Mouse (Mus musculus): ENCODE measurements around the gene Anp32e. TPM values are rescaled to one million over a fixed set of nuclear protein-coding genes. Genes with fewer than 3 reads are reported as not detected.
"Not testable (repeated sequence)": the region's sequence is repeated elsewhere in the genome, so short reads cannot be mapped to it uniquely, and the experiment has no call there.

Anp32e gene
- polyA plus RNA-seq, 1 experiment from 2014 or later: 150 TPM

GRCm38 (mm10) chr3:95894317-95895160, 34.5 kb upstream of the Anp32e start:
- Histone ChIP-seq H3K9ac (peak overlapping the region; percentile 91), H3K36me3 (peaks cover 7% of the 10 kb centered on the region; the same call in 1 of the 2 replicates), H3K27me3 (no peaks in the 10 kb centered on the region), H3K4me1 (replicated peaks) (peaks cover 33% of the 10 kb centered on the region), H3K4me2 (peak overlapping the region; percentile 90), H3K27ac (replicated peaks) (peak overlapping the region; percentile 80), H3K4me3 (peak overlapping the region; percentile 76), H3K9me3 (no peaks in the 10 kb centered on the region)
- ATAC-seq (ENCODE audit: low read depth): peak; percentile 1; the same call in 1 of the 2 replicates
- WGBS: 14% methylated on average over 16 of the region's 16 CpGs

- H3K27me3 ChIP-seq; ATAC-seq (ENCODE audit: low read depth); H3K27ac ChIP-seq (replicated peaks); H3K36me3 ChIP-seq; H3K4me3 ChIP-seq; H3K9me3 ChIP-seq: not testable (repeated sequence)
- Histone ChIP-seq H3K4me2 (peak overlapping the region; percentile 90), H3K9ac (peak overlapping the region; percentile 8; the same call in 1 of the 2 replicates), H3K4me1 (replicated peaks) (peaks cover 33% of the 10 kb centered on the region)
- WGBS: 83% methylated on average over 7 of the region's 7 CpGs
Observed at GRCm38 (mm10) chr3:95895501-95895900, 33.5 kb upstream of the Anp32e start.

GRCm38 (mm10) chr3:95899800-95900524, 29.1 kb upstream of the Anp32e start:
- 82% methylated on average over 13 of the region's 13 CpGs for WGBS

GRCm38 (mm10) chr3:95901616-95902372, 27.3 kb upstream of the Anp32e start:
- Histone ChIP-seq H3K4me1 (replicated peaks) (peaks cover 32% of the 10 kb centered on the region), H3K9ac (peak overlapping the region; percentile 6; the same call in 1 of the 2 replicates), H3K27me3 (peaks cover 18% of the 10 kb centered on the region), H3K4me2 (no peak overlapping the region), H3K9me3 (no peaks in the 10 kb centered on the region), H3K4me3 (no peak overlapping the region), H3K36me3 (peaks cover 7% of the 10 kb centered on the region; the same call in 1 of the 2 replicates), H3K27ac (replicated peaks) (no peak overlapping the region)
- ATAC-seq (ENCODE audit: low read depth): no peak
- 69% methylated on average over 9 of the region's 9 CpGs for WGBS

More at GRCm38 (mm10) chr3:95899800-95900524, 29.1 kb upstream of the Anp32e start:
- no peak overlapping the region for H3K4me3 ChIP-seq
- H3K9ac ChIP-seq: no peak overlapping the region
- no peak overlapping the region for H3K4me2 ChIP-seq
- H3K27ac ChIP-seq (replicated peaks): no peak overlapping the region
- no peak for ATAC-seq (ENCODE audit: low read depth)
- H3K9me3 ChIP-seq: no peaks in the 10 kb centered on the region
- H3K27me3 ChIP-seq: peaks cover 18% of the 10 kb centered on the region
- H3K4me1 ChIP-seq (replicated peaks): peaks cover 24% of the 10 kb centered on the region
- H3K36me3 ChIP-seq: peaks cover 7% of the 10 kb centered on the region; the same call in 1 of the 2 replicates

GRCm38 (mm10) chr3:95902373-95902625, 26.7 kb upstream of the Anp32e start:
- no peak overlapping the region for H3K27ac ChIP-seq (replicated peaks)
- H3K4me2 ChIP-seq: no peak overlapping the region
- peaks cover 36% of the 10 kb centered on the region for H3K4me1 ChIP-seq (replicated peaks)
- peaks cover 21% of the 10 kb centered on the region for H3K27me3 ChIP-seq
- H3K9ac ChIP-seq: peak overlapping the region; percentile 8; the same call in 1 of the 2 replicates
- peaks cover 7% of the 10 kb centered on the region; the same call in 1 of the 2 replicates for H3K36me3 ChIP-seq
- ATAC-seq (ENCODE audit: low read depth): no peak
- no peaks in the 10 kb centered on the region for H3K9me3 ChIP-seq
- no peak overlapping the region for H3K4me3 ChIP-seq

- no peak for ATAC-seq (ENCODE audit: low read depth)
- H3K9ac ChIP-seq: peak overlapping the region; percentile 8; the same call in 1 of the 2 replicates
- no peak overlapping the region for H3K27ac ChIP-seq (replicated peaks)
- no peak overlapping the region for H3K4me3 ChIP-seq
- WGBS: 41% methylated on average over 6 of the region's 6 CpGs
- peaks cover 24% of the 10 kb centered on the region for H3K27me3 ChIP-seq
- H3K36me3 ChIP-seq: peaks cover 4% of the 10 kb centered on the region; the same call in 1 of the 2 replicates
- no peaks in the 10 kb centered on the region for H3K9me3 ChIP-seq
- peaks cover 36% of the 10 kb centered on the region for H3K4me1 ChIP-seq (replicated peaks)
- no peak overlapping the region for H3K4me2 ChIP-seq
Observed at GRCm38 (mm10) chr3:95902643-95903042, 26.4 kb upstream of the Anp32e start.

GRCm38 (mm10) chr3:95903753-95904502, 25.1 kb upstream of the Anp32e start:
- Histone ChIP-seq H3K9ac (0 out of 2 replicates have a peak overlapping the region, but pooled peaks have one; percentile 34), H3K4me1 (replicated peaks) (peaks cover 36% of the 10 kb centered on the region), H3K36me3 (no peaks in the 10 kb centered on the region), H3K4me3 (peak overlapping the region; percentile 38), H3K4me2 (peak overlapping the region; percentile 76), H3K27ac (replicated peaks) (no peak overlapping the region), H3K9me3 (no peaks in the 10 kb centered on the region), H3K27me3 (peaks cover 27% of the 10 kb centered on the region)
- no peak for ATAC-seq (ENCODE audit: low read depth)
- 1% methylated on average over 15 of the region's 15 CpGs for WGBS

- WGBS: 1% methylated on average over 15 of the region's 15 CpGs
- Histone ChIP-seq H3K4me2 (peak within 1 kb of the TSS; percentile 76), H3K4me1 (replicated peaks) (peaks cover 36% of the 10 kb centered on the region), H3K27me3 (peaks cover 27% of the 10 kb centered on the region), H3K9ac (peak within 1 kb of the TSS; percentile 60), H3K4me3 (peak within 1 kb of the TSS; percentile 38), H3K9me3 (no peaks in the 10 kb centered on the region), H3K36me3 (no peaks in the 10 kb centered on the region), H3K27ac (replicated peaks) (no peak within 1 kb of the TSS)
- ATAC-seq (ENCODE audit: low read depth): 0 out of 2 replicates have a peak, but pooled peaks have one; percentile 15
Observed at GRCm38 (mm10) chr3:95904568-95904967, 24.5 kb upstream of the Anp32e start, which contains the start of gene Car14. Gene Car14, minus strand, starts transcription at chr3:95904691.

- Histone ChIP-seq H3K36me3 (no peaks in the 10 kb centered on the region), H3K4me2 (peak overlapping the region; percentile 76), H3K4me1 (replicated peaks) (peaks cover 36% of the 10 kb centered on the region), H3K27ac (replicated peaks) (no peak overlapping the region), H3K27me3 (peaks cover 27% of the 10 kb centered on the region), H3K4me3 (peak overlapping the region; percentile 38), H3K9me3 (no peaks in the 10 kb centered on the region), H3K9ac (peak overlapping the region; percentile 60)
- peak; percentile 46; the same call in 1 of the 2 replicates for ATAC-seq (ENCODE audit: low read depth)
- WGBS: under 1% methylated on average over 18 of the region's 18 CpGs
Observed at GRCm38 (mm10) chr3:95905146-95905939, 23.7 kb upstream of the Anp32e start.

GRCm38 (mm10) chr3:95905940-95906492, 23.0 kb upstream of the Anp32e start:
- WGBS: 0% methylated on average over 12 of the region's 12 CpGs

More at GRCm38 (mm10) chr3:95905940-95906492, 23.0 kb upstream of the Anp32e start:
- H3K9me3 ChIP-seq: no peaks in the 10 kb centered on the region
- H3K4me1 ChIP-seq (replicated peaks): peaks cover 36% of the 10 kb centered on the region
- peaks cover 27% of the 10 kb centered on the region for H3K27me3 ChIP-seq
- H3K36me3 ChIP-seq: no peaks in the 10 kb centered on the region
- ATAC-seq (ENCODE audit: low read depth): no peak
- H3K9ac ChIP-seq: peak overlapping the region; percentile 60; the same call in 1 of the 2 replicates
- no peak overlapping the region for H3K27ac ChIP-seq (replicated peaks)
- peak overlapping the region; percentile 76 for H3K4me2 ChIP-seq
- peak overlapping the region; percentile 38; the same call in 1 of the 2 replicates for H3K4me3 ChIP-seq
